Mouse (Mus musculus): Measurements from ENCODE around the gene Chrna1.
"Not testable (repeated sequence)": the region's sequence is repeated elsewhere in the genome, so short reads cannot be mapped to it uniquely, and the experiment has no call there.

Chrna1 gene

DNA sequence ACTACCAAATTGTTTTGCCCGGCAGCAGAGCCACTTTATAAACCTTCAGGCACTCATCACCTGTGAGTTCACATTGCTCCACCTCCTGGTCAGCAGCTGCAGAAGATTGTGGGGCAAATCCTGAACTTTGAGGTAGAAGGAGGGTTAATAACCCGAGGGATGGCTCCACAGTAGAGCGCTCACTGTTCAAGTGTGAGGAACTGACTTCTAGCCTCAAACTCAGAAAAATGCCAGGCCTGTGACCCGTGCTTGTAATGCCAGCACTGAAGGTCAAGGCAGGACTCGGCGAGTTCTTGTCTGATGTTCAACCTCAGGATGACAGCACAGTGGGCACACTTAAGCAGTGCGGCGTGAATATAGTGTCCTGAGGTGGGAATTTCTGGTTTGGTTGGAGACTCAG is 22.2 kb downstream of the Chrna1 start:
- DNase-seq (ENCODE audit: extremely low spot score, low spot score), result no peak

GRCm38 (mm10) chr2:73557061-73557460 is 23.1 kb downstream of the Chrna1 start:
- DNase-seq (ENCODE audit: extremely low spot score, low spot score), result not testable (repeated sequence)

DNA sequence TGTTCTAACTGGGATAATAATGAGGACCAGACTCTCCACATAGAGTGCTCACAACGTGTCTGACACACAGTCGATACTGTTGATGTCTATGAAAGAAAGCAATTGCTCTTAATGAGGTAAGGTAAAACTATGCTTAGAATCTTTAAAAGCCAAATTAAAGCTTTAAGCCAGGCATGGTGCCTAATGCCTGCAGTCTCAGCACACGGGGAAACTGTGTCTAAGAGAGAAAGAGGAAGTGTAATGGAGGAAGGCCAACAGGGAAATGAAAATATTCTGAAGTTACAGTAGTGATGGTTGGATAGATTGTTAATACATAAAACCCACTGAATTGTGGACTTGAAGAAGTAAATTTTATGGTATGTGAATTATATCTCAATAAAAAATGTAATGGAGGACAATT is 25.7 kb downstream of the Chrna1 start:
- DNase-seq (ENCODE audit: extremely low spot score, low spot score), result no peak

GRCm38 (mm10) chr2:73552926-73553325 is 27.2 kb downstream of the Chrna1 start:
- DNase-seq (ENCODE audit: extremely low spot score, low spot score), result no peak

DNA sequence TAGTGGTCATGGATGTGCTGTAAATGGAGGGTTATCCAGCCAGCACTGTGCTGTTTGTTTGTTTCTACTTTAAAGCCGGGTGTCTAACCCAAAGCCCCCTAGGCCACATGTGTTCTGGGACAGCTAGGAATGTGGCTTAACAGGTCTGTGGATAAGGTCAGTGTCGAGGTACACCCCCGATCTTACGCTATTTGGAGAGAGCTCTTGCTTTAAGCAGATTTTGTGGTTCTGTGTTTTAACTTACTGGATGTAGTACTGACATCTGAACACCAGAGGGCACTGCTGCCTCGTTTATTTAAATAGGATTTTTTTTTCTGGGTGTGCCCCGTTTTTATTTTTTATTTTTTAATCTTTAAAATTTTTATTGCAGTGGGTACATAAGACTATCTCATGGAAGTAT is 29.4 kb downstream of the Chrna1 start:
- DNase-seq (ENCODE audit: extremely low spot score, low spot score), result no peak

DNA sequence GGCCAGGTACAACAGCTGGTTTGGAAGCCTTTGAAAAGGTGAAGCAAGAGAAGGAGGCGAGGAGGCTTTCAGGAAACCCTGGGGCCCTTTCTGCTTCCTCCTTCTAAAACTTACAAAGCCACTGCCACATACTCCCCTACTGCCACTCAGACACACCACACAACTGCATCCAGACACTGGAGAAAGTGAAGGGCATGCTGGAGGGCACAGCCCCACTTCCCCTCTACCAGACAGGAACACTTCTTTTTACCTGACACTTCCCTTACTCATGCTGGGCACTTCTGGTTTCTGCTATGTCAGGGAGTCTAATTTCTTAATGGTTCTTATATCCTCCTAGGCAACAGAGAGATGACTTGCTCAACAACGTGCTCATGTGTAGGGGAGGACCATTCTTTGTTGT is 31.6 kb downstream of the Chrna1 start:
- no peak for DNase-seq (ENCODE audit: extremely low spot score, low spot score)

GRCm38 (mm10) chr2:73547256-73547655 is 32.9 kb downstream of the Chrna1 start:
- DNase-seq (ENCODE audit: extremely low spot score, low spot score), result no peak

GRCm38 (mm10) chr2:73545556-73545955 is 34.6 kb downstream of the Chrna1 start:
- peak; percentile 57 for DNase-seq (ENCODE audit: extremely low spot score, low spot score)

- DNase-seq (ENCODE audit: extremely low spot score, low spot score), result no peak
Measured at GRCm38 (mm10) chr2:73540450-73541162, 39.5 kb downstream of the Chrna1 start.

DNA sequence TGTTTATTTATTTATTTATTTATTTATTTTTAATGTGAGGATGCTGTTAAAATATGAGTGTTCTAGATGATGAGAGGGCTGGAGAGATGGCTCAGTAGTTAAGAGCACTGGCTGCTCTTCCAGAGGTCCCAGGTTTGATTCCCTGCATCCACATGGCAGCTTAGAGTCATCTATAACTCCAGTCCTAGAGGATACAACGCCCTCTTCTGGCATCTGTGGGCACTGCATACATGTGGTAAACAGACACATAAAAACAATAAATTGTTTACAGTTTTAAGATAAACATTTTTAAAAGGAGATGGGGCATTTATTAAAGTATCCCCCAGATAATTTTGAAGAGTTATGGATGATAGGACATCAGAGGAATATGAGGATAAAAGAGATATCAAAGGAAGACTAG is 40.4 kb downstream of the Chrna1 start:
- DNase-seq (ENCODE audit: extremely low spot score, low spot score), result no peak

DNA sequence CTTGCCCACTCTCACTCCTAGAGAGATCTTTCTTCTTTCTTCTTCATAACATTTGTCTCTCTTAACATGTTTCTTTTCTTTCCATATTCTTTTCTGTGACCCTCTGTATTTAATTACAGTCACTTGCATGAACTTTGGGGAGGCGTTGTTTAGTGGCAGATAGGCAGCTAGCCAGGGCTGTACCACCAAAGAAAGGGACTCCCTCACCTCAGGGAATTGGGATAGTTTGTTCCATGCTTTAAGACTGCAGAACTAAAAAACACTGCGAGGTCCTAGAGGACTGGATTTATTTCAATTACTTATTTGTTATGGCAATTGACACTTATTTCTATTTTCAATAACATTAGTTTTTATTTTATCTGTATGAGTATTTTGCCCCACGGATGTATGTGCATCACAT is 41.0 kb downstream of the Chrna1 start:
- DNase-seq (ENCODE audit: extremely low spot score, low spot score), result no peak

GRCm38 (mm10) chr2:73538590-73538989 is 41.5 kb downstream of the Chrna1 start:
- no peak for DNase-seq (ENCODE audit: extremely low spot score, low spot score)

- no peak for DNase-seq (ENCODE audit: extremely low spot score, low spot score)
Measured at GRCm38 (mm10) chr2:73536091-73536783, 43.9 kb downstream of the Chrna1 start.

- DNase-seq (ENCODE audit: extremely low spot score, low spot score), result no peak
Measured at GRCm38 (mm10) chr2:73534720-73535119, 45.4 kb downstream of the Chrna1 start.

DNA sequence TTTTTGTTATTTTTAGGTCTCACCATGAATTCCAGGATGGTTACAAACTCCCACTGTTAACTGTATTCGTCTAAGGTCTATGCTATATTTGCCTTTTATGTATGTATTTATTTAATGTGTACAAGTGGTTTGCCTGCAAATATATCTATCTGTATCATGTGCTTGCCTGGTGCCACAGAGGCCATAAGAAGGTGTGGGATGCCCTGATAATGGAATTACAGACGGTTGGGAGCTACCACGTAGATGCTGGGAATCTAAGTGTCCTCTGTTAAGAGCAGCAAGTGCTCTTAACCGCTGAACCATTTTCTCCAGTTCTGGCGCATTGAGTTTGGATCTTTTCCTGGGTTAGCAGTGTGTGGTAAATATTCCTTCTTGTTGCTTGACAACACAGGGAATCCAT is 49.7 kb downstream of the Chrna1 start:
- DNase-seq (ENCODE audit: extremely low spot score, low spot score), result no peak

DNA sequence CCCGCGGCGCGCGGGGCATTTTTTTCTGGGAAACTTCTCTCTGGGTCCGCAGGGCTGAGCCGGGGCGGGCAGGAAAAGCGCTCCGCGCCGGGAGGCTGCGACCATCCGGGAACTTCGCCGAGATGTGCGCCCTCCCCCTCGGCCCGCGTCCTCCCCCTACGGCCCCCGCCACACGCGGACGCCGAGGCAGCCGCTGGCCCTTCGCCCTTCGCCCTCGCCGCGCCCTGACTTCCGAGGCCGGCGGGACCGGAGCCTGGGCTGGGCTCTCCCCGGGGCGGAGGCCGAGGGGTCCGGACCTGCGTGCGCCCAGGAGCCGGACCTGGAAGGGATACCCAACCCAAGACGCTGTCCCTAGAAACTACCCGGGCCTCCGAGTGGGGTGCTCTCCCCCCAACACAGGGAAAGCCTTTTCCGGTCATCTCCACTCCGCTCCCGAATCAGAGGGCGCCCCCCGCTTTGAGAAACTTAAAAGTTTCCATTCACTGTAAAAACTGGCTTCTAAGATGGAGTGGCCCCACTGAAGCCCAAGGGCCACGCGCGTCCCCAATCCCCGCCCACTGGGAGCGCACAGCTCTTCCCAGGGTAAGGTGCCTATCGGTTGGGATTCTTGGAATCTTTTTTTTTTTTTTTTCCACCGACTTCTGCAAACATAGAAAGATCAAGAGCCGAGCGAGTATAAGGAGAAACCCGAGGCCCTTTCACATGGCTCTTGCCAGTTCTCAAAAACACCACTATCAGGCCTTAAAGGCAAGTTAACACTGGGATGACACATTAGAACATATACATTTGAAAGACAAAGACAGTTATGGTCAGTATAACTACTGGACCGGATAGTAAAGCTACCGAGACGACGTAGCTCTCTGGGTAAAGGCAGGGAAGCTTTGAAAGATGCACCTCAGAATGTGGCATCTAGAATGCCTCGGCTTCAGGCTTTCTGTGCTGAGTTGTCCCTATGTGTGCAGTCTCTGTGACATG is 50.5 kb downstream of the Chrna1 start, which contains the start of gene Wipf1:
Gene Wipf1, minus strand, starts transcription at position 379 of the 975 bp plus-strand sequence.
- DNase-seq (ENCODE audit: extremely low spot score, low spot score), result peak; percentile 83

- peak; percentile 73 for DNase-seq (ENCODE audit: extremely low spot score, low spot score)
Measured at GRCm38 (mm10) chr2:73528516-73529355, 51.4 kb downstream of the Chrna1 start.

DNA sequence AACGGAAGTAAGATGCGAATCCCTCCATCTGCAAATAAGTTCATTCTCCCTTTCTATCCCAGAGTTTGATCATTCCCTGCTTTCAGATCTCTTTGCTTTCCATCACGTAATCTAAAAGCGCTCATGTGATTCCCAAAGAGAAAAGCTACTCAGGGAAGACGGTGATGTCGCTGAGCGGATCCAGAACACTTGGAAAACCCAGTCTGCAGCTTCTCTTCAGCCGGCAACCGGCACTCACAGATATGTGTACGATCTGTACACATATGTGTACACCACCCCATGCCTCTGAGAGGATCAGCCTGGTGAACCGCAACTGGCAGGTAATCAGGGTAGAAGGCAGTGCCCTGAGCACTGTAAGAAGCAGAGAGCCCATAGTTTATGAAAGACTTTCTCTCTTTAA is 52.2 kb downstream of the Chrna1 start:
- DNase-seq (ENCODE audit: extremely low spot score, low spot score), result no peak

DNA sequence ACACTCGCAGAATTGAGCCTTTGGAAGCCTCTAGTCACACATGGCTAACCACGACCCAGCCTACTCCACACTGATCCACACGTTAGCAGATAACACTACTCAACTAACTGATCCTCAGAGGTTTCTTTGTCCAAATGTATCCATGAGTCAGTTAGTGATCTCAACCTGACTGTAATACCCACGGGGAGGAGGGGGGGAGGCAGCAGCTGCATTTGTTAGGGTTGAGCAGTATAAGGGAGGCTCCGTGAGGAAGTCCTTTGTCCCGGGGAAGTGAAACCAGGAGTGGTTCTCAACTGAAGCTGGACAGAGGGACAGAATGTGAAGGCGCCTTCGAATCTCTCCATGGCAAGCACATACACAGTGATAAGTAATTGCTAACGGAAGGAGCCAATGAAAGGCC is 53.4 kb downstream of the Chrna1 start:
- DNase-seq (ENCODE audit: extremely low spot score, low spot score), result no peak

GRCm38 (mm10) chr2:73522891-73523290 is 57.2 kb downstream of the Chrna1 start:
- DNase-seq (ENCODE audit: extremely low spot score, low spot score), result no peak

GRCm38 (mm10) chr2:73522336-73522735 is 57.8 kb downstream of the Chrna1 start:
- no peak for DNase-seq (ENCODE audit: extremely low spot score, low spot score)

Measured in neural tube, embryonic 10.5 days (tissue).